Mouse (Mus musculus): Measurements from ENCODE around the gene Znrd1.

DNA sequence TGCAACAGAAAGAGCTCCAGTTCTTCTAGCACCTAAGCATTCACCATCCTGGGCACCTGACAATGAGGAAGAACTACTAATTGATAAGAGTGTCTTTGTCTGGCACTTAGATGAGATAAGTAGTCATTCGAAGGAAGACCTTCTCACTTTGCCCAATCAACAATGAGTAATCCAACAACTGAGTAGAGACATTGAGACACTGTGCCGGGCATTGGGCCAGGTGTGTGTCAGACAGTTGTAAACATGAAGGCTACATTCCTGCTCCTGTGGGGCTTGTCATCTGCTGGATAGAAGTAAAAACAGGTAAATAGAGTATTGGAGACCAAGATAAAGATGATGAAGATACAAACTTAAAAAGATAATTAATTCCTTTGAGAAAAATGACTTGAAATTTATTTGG, 20.3 kb downstream of the Znrd1 start:
- TF ChIP-seq POLR2A (IDR thresholded peaks at IDR 0.05; ENCODE audit: low read depth, low read length) (no peak), CTCF (conservative IDR thresholded peaks at IDR 0.05; ENCODE audit: insufficient read depth, insufficient read length, low read depth, low read length) (no peak)
